Mouse (Mus musculus) G1E (cell line): ENCODE data around the gene Atp8b5.

Source experiments
- CTCF ChIP-seq: IDR thresholded peaks from 2 replicates; pipeline ENCODE4 v1.5.1; 2012; ENCODE audit warnings: low read depth, low read length, inconsistent platforms, mixed read lengths
- GATA1 ChIP-seq: IDR thresholded peaks from 2 replicates; pipeline ENCODE4 v1.6.1; 2012; ENCODE audit warnings: borderline replicate concordance, low read length, inconsistent platforms, mixed read lengths
- GATA2 ChIP-seq: IDR thresholded peaks from 2 replicates; pipeline ENCODE4 v1.6.1; 2012; ENCODE audit warnings: low read depth, low read length, inconsistent platforms, borderline replicate concordance
- TAL1 ChIP-seq: conservative IDR thresholded peaks from 2 replicates; pipeline ENCODE4 v1.6.1; 2012; ENCODE audit warnings: low read depth, low read length, inconsistent platforms, mixed read lengths

- TF ChIP-seq TAL1 (no peak), GATA2 (no peak), CTCF (no peak), GATA1 (no peak)
Observed at GRCm38 (mm10) chr4:43258556-43258955, 8.4 kb upstream of the Atp8b5 start.
